Mouse (Mus musculus) spleen, adult 12 weeks (tissue): ENCODE data around the gene Abcg4.
"Not testable (repeated sequence)": the region's sequence is repeated elsewhere in the genome, so short reads cannot be mapped to it uniquely, and the experiment has no call there.

ENCODE experiments used
- DNase-seq: peaks from one replicate; pipeline ENCODE4 v3.0.0; 2022; ENCODE audit warnings: low spot score

The Abcg4 gene

GRCm38 (mm10) chr9:44319887-44320798, 31.7 kb upstream of the Abcg4 start, which contains the start of gene C2cd2l:
C2cd2l (minus strand) TSS chr9:44320285.
- peak; percentile 80 for DNase-seq

- DNase-seq: no peak
Observed at GRCm38 (mm10) chr9:44319105-44319886, 30.9 kb upstream of the Abcg4 start.

DNA sequence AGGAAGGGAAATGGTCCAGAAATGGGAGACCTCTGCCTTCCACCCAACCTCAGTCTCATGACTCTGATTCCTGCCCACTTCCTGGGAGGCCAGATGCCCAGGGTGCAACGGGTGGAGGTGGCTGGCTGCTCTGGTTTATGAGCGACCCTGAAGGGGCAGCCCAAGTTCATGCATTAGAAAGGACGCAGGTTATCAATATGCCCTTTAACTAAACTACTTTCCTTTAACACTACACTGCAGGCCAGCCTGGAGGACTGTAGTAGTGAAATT, 30.3 kb upstream of the Abcg4 start:
- DNase-seq: no peak

DNA sequence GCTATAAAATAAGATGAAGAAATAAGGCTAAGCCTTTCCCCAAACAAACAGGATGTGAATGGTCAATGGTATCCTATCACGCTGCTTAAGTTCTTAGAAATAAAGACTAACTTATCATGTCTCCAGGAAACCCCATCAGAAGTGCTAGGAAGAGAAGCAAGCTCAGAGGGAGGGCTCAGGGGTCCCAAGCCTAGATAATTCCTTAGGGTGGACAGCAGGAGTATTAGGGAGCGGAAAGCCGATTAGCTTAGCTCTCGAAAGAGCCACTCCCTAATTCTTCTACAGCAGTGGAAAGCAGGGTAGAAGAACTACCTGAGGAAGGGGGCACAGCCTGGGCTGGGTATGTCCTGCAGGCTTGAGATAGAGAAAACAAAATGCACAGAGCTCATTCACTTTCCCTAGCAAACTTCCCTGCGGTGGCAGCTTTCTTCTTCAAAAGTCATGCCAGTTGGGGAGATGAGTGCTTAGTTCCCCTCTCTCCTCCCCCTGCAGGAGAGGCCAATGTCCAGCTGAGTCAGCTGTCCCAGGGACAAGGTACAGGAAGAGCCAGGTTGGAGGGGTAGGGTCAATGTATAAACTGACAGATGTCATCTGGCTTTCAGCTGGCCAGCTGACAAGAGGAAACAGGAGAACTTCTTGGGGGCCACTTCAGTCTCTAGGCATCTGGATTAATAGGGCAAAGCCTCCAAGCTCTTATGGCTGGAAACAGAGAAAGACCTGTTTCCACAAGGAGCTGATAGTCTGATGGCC, 29.8 kb upstream of the Abcg4 start:
- no peak for DNase-seq

- no peak for DNase-seq
Observed at GRCm38 (mm10) chr9:44317452-44317851, 29.0 kb upstream of the Abcg4 start.

GRCm38 (mm10) chr9:44314910-44315309, 26.5 kb upstream of the Abcg4 start:
- DNase-seq: no peak

DNA sequence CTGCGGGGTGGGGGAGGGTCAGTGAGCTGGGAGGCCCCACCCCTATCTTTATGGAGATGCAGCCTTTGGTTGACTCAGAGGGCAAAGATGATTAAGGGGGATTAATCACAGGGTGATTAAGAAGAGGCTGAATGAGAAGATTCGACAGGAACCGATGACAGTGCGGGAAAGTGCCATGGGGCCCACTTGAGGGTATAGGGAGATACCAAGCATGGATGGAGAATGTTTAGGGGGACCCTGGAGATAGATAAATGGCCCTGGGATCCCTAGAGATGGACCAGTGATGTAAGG, 25.8 kb upstream of the Abcg4 start:
- no peak for DNase-seq

DNA sequence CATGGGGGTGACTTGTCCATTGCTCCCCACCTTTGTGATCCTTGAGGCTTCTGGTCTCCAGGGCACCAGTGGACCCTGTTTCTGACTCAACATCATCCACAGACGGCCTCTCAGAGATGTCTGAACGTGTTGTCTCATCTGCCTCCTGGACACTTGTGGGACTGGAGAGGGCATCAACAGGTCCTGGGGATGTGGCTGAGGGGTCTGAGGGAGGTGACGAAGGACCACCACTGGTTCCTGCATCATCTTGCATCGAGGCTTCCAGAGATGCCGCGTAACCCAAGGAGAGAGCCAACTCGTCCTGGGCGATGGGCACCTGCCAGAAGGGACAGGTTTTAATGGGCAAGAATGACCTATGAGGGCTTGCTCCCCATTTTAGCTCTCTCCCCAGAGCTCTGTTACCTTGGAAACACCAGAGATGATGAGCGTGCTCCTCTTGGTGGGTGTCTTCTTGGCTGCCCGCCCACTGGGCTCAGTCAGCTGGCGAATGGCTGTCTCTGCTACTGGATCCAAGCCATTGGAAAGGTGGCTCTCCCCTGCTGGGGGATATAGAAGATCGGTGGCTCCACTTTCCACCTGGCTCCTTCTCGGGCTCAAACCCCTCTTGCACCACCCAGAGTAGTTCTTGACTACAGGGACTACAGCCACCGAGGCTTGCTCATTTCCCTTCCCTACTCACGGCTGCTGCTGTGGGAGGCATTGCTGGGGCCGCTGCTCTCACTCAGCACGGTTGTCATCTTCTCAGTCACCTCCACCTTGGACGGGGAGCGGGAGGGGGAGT, 25.3 kb upstream of the Abcg4 start:
- no peak for DNase-seq

GRCm38 (mm10) chr9:44311136-44312134, 23.0 kb upstream of the Abcg4 start:
- DNase-seq: no peak

DNA sequence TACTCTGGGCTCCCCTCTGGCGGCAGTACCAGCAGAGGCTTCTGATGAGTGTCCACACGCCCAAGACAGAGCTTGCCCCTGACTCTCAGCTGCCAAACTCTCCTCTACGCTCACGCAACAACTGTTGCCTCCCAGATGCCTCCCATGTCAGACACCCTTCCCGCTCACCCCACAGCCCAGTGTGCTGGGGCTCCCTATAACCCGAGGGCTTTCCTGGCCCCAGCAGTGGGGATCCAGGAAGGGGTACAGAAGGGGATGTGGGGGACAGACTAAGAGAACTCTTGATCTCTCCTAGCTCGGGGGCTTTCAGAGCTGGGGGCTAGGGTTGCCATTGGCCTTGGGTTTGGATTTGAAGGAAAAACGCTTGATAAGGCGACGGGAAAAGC, 22.3 kb upstream of the Abcg4 start:
- no peak for DNase-seq

GRCm38 (mm10) chr9:44309756-44310155, 21.3 kb upstream of the Abcg4 start:
- DNase-seq: no peak

DNA sequence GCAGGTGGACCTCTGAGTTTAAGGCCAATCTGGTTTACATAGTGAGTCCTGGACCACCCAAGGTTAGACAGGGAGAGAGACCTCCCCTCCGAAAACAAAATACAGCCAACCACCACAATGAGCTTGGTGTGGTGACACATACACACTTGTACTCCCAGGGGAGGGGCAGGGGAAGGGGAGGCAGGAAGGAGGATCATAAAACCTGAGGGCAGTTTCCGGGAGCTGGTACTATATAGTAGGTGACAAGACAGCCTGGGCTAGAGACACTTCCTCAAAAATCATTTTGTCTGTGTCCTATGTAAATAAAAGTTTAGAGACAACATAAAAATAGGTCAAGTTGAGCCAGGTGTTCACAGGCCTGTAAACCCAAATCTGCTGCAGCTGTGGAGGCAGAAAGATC, 18.8 kb upstream of the Abcg4 start:
- no peak for DNase-seq

DNA sequence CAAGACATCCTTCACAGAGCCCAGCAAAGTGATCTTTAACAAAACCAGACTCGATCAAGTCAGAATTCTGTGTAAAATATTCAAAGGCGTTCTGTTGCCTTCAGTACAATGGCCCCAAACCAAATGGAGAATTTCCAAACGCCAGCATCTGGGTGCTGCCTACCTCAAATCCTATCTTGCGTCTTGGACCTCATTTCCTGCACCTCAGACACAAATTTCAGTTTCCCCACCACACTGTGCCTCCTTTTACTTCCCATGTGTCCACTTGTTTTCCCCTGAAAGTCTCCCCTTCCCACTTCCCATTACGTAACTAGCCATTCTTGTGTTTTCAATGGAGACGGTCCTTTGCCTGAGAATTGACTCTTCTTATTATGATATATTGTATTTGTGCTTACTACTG, 18.1 kb upstream of the Abcg4 start:
- DNase-seq: no peak

DNA sequence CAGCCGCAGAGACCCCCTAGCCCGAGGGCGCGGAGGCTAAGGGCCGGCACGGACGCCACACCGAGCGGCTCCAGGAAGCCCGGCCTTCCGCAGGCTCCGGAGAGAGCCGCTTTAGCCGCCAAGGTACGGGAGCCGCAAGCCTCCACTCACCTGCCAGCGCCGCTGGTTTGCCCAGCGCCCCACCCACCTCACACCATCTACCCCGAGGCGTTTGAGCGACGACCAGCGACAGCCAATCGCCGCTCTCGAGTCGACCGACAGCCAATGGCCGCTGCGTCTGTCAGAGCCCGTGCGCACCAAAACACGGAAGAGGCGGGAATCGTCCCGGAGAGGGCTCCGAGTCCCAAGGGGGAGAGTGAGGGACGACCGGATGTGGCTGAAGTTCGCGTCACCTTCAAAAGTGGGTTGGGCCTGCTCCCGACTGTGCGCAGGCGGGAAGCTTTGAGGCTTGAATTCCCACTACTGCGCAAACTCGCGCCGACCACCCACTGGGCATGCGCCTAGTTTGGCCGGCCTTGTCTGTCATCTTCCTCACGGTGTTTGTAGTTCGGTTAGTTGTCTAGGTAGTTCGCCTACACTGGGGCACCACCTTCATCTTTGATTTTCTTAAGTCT, 17.2 kb upstream of the Abcg4 start, which contains the start of gene Hinfp:
Gene Hinfp, minus strand, starts transcription at position 206 of the 614 bp plus-strand sequence.
- DNase-seq: peak; percentile 96

DNA sequence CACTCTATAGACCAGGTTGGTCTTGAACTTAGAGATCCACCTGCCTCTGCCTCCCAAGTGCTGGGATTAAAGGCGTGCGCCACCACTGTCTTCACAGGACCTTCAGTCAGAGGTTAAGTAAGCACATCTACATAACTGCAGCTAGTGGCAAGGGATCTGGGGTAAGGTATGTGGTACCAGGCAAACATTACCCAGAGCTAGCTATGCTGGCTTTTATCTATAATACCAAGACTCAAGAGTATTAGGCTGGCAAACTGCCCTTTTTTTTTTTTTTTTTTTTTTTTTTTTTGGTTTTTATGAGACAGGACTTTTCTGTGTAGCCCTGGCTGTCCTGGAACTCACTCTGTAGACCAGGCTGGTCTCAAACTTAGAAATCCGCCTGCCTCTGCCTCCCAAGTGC, 11.6 kb upstream of the Abcg4 start:
- DNase-seq: not testable (repeated sequence)

GRCm38 (mm10) chr9:44292490-44292889, 4.1 kb upstream of the Abcg4 start:
- DNase-seq: peak; percentile 37

- DNase-seq: no peak
Observed at GRCm38 (mm10) chr9:44288959-44289291, 510 bp upstream of the Abcg4 start.

GRCm38 (mm10) chr9:44287401-44288075, 877 bp downstream of the Abcg4 start:
- peak; percentile 28 for DNase-seq

- DNase-seq: peak; percentile 33
Observed at GRCm38 (mm10) chr9:44287003-44287400, 1.4 kb downstream of the Abcg4 start.
